8 mouse cellular contexts compared by ENCODE assay signal in genomic region chr9:77756076-77756475, GRCm38 (mm10). TPM values are rescaled to one million over a fixed set of nuclear protein-coding genes. Genes with fewer than 3 reads are reported as not detected.
DNase-seq lines count a peak whose midpoint lies in the region; ATAC-seq lines count a peak whose summit lies in the region.

No protein-coding gene starts in this region.

- no peaks in the 10 kb centered on the region for H3K36me3 ChIP-seq in hindbrain, embryonic 16.5 days (ENCODE audit: control insufficient read depth, insufficient read depth, low read length)
- H3K36me3 ChIP-seq in midbrain, embryonic 12.5 days, result no peaks in the 10 kb centered on the region

- intact Hi-C loops in left cerebral cortex, postnatal 10 days (cut with DNase I), result loop anchor here (10.0 kb wide), 1 partner anchor 161 kb away; no protein-coding TSS in a partner anchor

- peak; percentile 23 for DNase-seq in cerebellum, adult 9-10 months
- DNase-seq in cerebellum, postnatal 14 days, result no peak
- peak; percentile 61 for DNase-seq in CD4-positive helper T cell, adult 2 months (ENCODE audit: low read depth, low spot score)
- peak; percentile 30 for DNase-seq in embryo, embryonic 9.5 days (ENCODE audit: extremely low spot score)
- no peak for DNase-seq in left cerebral cortex, postnatal 10 days (ENCODE audit: extremely low spot score in 1 of 2, low spot score in 2 of 2)
- DNase-seq in cerebellum, adult 11-12 months, result no peak

- no peak for ATAC-seq in hindbrain, embryonic 16.5 days
- no peak for ATAC-seq in midbrain, embryonic 12.5 days (ENCODE audit: low FRiP score, low read depth)

- H3K9me3 ChIP-seq in hindbrain, embryonic 16.5 days (ENCODE audit: control insufficient read depth, low read length), result no peaks in the 10 kb centered on the region
- no peaks in the 10 kb centered on the region for H3K9me3 ChIP-seq in midbrain, embryonic 12.5 days

- H3K4me2 ChIP-seq in hindbrain, embryonic 16.5 days (ENCODE audit: low read length), result peak overlapping the region; percentile 73
- H3K4me2 ChIP-seq in midbrain, embryonic 12.5 days (replicated peaks), result peak overlapping the region; percentile 75

- 35% methylated on average over 9 of the region's 9 CpGs for WGBS in hindbrain, embryonic 16.5 days
- 38% methylated on average over 9 of the region's 9 CpGs for WGBS in midbrain, embryonic 12.5 days

- H3K27me3 ChIP-seq in hindbrain, embryonic 16.5 days (replicated peaks; ENCODE audit: control insufficient read depth, insufficient read depth, low read length), result no peaks in the 10 kb centered on the region
- H3K27me3 ChIP-seq in midbrain, embryonic 12.5 days, result peaks cover 9% of the 10 kb centered on the region

- H3K27ac ChIP-seq in hindbrain, embryonic 16.5 days (ENCODE audit: low read depth, low read length), result no peak overlapping the region
- no peak overlapping the region for H3K27ac ChIP-seq in midbrain, embryonic 12.5 days (replicated peaks)

- peak overlapping the region; percentile 93 for H3K4me3 ChIP-seq in hindbrain, embryonic 16.5 days (ENCODE audit: low read length)
- no peak overlapping the region for H3K4me3 ChIP-seq in midbrain, embryonic 12.5 days

- H3K9ac ChIP-seq in hindbrain, embryonic 16.5 days (ENCODE audit: low read depth, low read length), result no peak overlapping the region
- H3K9ac ChIP-seq in midbrain, embryonic 12.5 days (replicated peaks), result no peak overlapping the region

- H3K4me1 ChIP-seq in hindbrain, embryonic 16.5 days (ENCODE audit: control insufficient read depth, insufficient read depth, low read depth, low read length), result peaks cover 12% of the 10 kb centered on the region
- peaks cover 14% of the 10 kb centered on the region; the same call in 1 of the 2 replicates for H3K4me1 ChIP-seq in midbrain, embryonic 12.5 days

RNA-seq across cellular contexts. Expression of gene Gclc, which starts 1.7 kb away (rescaled TPM):
- 14.1 and 15.4 TPM in 2 replicates for polyA plus RNA-seq in hindbrain, embryonic 16.5 days (2015; fragmentation: Nextera tagmentation; extraction: Ambion mirVana)
- 19.3 and 23.0 TPM in 2 replicates for polyA plus RNA-seq in midbrain, embryonic 12.5 days (2016; fragmentation: Nextera tagmentation; extraction: Ambion mirVana)
- total RNA-seq in left cerebral cortex, postnatal 10 days (2021), result 10 to 100 TPM; 32.1 to 32.7 TPM

Comparison
In these comparisons a context has a peak if more than half of its experiments do, and no peak if none do; other contexts are left out.
1. DNase-seq: peak in cerebellum, adult 9-10 months (single experiment), CD4-positive helper T cell, adult 2 months (single experiment) and embryo, embryonic 9.5 days (single experiment); none in cerebellum, postnatal 14 days (0 of 2), left cerebral cortex, postnatal 10 days (0 of 2) and cerebellum, adult 11-12 months (single experiment).